Mouse (Mus musculus): ENCODE results near the gene Rhbdl1. TPM values are rescaled to one million over a fixed set of nuclear protein-coding genes. Genes with fewer than 3 reads are reported as not detected.

The Rhbdl1 gene
- polyA plus RNA-seq, 1 experiment from 2014 or later = 1.3 TPM

DNA sequence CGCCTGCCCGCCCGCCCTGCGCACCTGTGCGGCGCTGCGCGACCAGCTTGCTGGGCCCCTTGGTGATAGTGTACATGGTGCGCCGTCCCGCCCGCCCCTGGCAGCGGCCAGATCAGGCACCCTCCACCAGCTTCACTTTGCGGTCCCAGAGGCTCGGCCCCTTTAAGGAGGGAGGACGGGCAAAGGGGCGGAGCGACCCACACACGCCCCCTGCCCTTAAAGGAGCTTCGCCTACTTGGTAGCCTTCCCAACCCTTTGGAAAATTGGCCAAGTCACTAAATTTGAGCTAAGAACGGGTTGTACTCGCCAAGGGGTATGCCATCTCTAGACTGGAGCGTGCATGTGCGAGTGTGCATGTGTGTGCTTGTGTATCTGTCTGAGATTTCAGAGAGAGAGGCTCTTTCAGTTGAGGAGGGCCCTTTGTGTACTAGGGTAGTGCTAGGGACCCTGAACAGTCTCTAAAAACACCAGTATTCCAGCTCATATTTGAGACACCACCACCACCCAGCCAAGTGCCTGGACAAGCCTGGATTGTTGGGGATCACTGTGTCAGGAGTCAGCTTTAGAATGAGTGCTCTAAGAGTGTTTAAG is 31.6 kb upstream of the Rhbdl1 start, which contains the start of gene Mcrip2:
TSS of gene Mcrip2 (minus strand) at position 164 of the 591 bp plus-strand sequence.
- Histone ChIP-seq H3K4me1 (peaks cover 42% of the 10 kb centered on the region), H3K27me3 (ENCODE audit: poor library complexity, severe bottlenecking) (no peaks in the 10 kb centered on the region), H3K36me3 (replicated peaks) (peaks cover 5% of the 10 kb centered on the region; the same call in 1 of the 2 replicates), H3K9me3 (no peaks in the 10 kb centered on the region), H3K27ac (peak within 1 kb of the TSS; percentile 82), H3K4me3 (peak within 1 kb of the TSS; percentile 90)
- peak; percentile 79 for DNase-seq (ENCODE audit: extremely low spot score, low spot score)
- WGBS = under 1% methylated on average over 24 of the region's 24 CpGs

DNA sequence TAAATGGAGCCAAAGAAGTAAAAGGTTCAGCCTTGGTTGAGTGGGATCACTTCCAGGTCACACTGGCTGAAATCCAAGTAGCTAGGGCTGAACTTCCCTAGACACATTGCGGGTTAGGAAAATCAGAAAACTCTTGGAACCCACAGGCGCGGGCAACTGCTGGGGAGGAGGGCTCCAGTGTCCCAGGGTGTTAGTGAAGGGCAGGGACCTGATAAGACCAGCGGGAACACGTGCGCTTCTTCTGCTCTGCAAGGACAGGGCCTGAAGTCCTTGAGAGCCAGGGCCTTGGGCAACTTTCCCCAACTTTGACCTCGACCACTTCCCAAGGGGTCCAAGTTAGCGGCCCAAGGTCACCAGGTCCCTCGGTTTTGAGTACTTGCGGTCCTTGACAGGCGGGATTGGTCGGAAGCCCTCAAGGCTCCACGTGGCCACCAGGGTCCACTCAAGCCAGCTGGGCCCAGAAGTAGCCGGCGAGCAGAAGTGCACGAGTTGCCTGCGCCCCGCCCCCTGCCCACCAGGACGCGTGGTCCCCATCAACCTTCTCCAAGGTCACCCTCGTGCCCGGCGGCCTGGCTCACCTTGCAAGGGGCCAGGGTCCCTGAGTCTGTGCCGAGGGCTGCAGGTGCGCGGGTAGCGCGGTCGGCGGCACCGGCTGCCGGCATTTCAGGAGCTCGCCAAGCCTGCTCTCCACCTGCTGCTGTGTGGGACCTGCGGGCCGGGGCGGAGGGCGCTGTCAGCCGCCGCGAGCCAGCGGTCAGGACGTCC is 30.9 kb upstream of the Rhbdl1 start:
- DNase-seq (ENCODE audit: extremely low spot score, low spot score) = peak; percentile 58
- peak overlapping the region; percentile 90 for H3K4me3 ChIP-seq
- H3K27me3 ChIP-seq (ENCODE audit: poor library complexity, severe bottlenecking) = no peaks in the 10 kb centered on the region
- under 1% methylated on average over 42 of the region's 42 CpGs for WGBS
- peak overlapping the region; percentile 82 for H3K27ac ChIP-seq
- peaks cover 5% of the 10 kb centered on the region; the same call in 1 of the 2 replicates for H3K36me3 ChIP-seq (replicated peaks)
- no peaks in the 10 kb centered on the region for H3K9me3 ChIP-seq
- H3K4me1 ChIP-seq = peaks cover 41% of the 10 kb centered on the region

DNA sequence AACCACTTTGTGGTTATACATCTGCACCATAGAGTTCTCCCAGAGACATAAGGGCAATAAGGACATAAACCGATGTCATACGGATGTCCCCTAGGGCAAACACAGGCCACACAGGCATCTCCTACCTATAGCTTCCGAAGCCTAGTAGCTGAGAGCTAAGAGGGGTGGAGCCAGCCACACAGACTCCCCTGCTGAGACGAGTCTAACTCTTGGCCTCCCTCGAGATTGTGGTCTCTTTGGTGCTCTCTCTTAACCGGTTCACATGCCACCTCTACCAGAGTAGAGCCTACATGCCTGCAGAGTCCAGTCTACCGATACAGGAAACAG is 30.4 kb upstream of the Rhbdl1 start:
- Histone ChIP-seq H3K27ac (peak overlapping the region; percentile 82), H3K36me3 (replicated peaks) (peaks cover 5% of the 10 kb centered on the region; the same call in 1 of the 2 replicates), H3K4me3 (peak overlapping the region; percentile 90), H3K27me3 (ENCODE audit: poor library complexity, severe bottlenecking) (no peaks in the 10 kb centered on the region), H3K9me3 (no peaks in the 10 kb centered on the region), H3K4me1 (peaks cover 41% of the 10 kb centered on the region)
- DNase-seq (ENCODE audit: extremely low spot score, low spot score) = no peak
- 17% methylated on average over 7 of the region's 7 CpGs for WGBS

DNA sequence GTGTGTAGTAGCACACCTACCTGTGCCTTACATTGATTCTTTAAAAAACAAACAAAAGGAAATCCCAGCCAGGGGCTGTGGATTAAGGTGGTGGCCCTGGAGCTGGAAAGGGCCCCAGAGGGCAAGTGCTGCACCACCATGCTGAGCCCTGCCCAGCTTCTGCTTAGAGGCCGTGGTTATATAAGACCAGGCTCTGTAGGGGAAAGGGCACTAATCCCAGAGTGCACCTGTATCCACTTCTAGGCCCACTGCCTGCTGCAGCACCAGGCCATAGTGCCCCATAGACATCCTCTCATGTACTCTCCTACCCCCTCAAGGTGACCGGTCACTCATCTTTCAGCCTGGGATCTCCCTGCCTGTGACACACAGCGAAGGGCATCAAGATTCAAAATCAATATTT is 29.1 kb upstream of the Rhbdl1 start:
- DNase-seq (ENCODE audit: extremely low spot score, low spot score) = no peak
- Histone ChIP-seq H3K4me3 (no peak overlapping the region), H3K9me3 (no peaks in the 10 kb centered on the region), H3K36me3 (replicated peaks) (peaks cover 5% of the 10 kb centered on the region; the same call in 1 of the 2 replicates), H3K27ac (no peak overlapping the region), H3K4me1 (peaks cover 53% of the 10 kb centered on the region), H3K27me3 (ENCODE audit: poor library complexity, severe bottlenecking) (no peaks in the 10 kb centered on the region)
- 91% methylated on average over 3 of the region's 3 CpGs for WGBS

DNA sequence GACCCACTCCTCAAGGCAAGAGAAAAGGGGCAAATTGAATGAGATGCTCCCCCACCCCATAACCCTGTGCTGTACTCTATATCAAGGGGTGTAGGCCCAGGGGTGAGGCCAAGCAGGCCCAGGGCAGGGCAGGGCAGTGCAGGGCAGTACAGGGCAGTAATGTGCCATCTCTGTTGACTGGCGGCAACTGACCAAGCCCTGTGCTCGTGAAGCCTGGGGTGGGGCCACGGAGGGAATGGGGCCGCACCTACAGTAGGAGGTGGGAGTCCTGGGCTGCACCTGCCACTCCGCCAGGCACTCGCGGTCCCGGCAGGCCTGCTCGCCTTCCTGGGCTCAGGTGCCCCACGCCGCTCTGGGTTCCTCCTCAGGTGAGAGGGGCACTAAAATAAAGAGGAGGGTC is 28.2 kb upstream of the Rhbdl1 start:
- WGBS = 91% methylated on average over 11 of the region's 11 CpGs
- Histone ChIP-seq H3K27ac (no peak overlapping the region), H3K9me3 (no peaks in the 10 kb centered on the region), H3K27me3 (ENCODE audit: poor library complexity, severe bottlenecking) (no peaks in the 10 kb centered on the region), H3K4me3 (peak overlapping the region; percentile 10), H3K36me3 (replicated peaks) (peaks cover 5% of the 10 kb centered on the region; the same call in 1 of the 2 replicates), H3K4me1 (peaks cover 62% of the 10 kb centered on the region)
- DNase-seq (ENCODE audit: extremely low spot score, low spot score) = no peak

DNA sequence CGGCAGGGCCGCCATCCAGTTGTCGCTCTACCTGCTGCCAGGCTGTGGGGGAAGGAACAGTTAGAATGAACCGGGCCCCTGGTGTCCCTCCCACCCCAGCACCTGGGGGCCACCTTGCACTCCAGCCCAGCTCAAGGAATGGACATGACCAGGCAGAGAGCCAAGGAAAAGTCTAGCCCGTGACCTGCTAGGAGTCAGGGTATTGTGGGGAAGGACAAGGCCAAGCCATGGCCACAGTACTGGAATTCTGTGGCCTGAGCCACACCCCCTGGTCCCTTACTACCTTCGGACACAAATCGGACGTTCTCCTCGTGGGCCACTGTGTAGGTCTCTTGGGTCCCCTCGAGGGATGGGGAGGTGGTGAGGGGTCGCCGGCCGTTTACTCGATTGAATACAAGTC is 27.2 kb upstream of the Rhbdl1 start:
- no peak overlapping the region for H3K4me3 ChIP-seq
- H3K27me3 ChIP-seq (ENCODE audit: poor library complexity, severe bottlenecking) = no peaks in the 10 kb centered on the region
- no peak for DNase-seq (ENCODE audit: extremely low spot score, low spot score)
- no peak overlapping the region for H3K27ac ChIP-seq
- peaks cover 68% of the 10 kb centered on the region for H3K4me1 ChIP-seq
- H3K36me3 ChIP-seq (replicated peaks) = peaks cover 9% of the 10 kb centered on the region
- H3K9me3 ChIP-seq = no peaks in the 10 kb centered on the region
- 92% methylated on average over 14 of the region's 14 CpGs for WGBS

DNA sequence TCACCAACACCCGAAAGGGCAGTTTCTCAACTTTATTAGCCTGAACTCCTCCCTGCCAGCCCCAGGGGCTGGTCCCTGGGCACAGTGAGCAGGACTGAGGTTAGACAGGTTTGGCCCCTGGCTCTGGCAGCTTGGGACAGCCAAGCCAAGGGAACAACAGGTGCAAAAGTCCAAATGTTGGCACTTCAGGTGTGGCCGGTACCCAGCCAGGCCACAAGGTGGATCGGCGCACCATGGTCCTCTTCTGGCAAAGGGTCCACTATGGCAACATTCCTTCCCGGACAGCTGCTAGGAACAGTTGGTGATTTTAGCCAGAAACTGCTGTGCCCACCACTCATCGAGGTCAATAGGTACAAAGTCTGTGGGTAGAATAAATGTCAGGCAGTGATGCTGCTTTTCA is 26.6 kb upstream of the Rhbdl1 start:
- Histone ChIP-seq H3K4me3 (no peak overlapping the region), H3K36me3 (replicated peaks) (peaks cover 15% of the 10 kb centered on the region), H3K27ac (no peak overlapping the region), H3K4me1 (peaks cover 64% of the 10 kb centered on the region), H3K9me3 (no peaks in the 10 kb centered on the region), H3K27me3 (ENCODE audit: poor library complexity, severe bottlenecking) (no peaks in the 10 kb centered on the region)
- 93% methylated on average over 6 of the region's 6 CpGs for WGBS
- DNase-seq (ENCODE audit: extremely low spot score, low spot score) = no peak

DNA sequence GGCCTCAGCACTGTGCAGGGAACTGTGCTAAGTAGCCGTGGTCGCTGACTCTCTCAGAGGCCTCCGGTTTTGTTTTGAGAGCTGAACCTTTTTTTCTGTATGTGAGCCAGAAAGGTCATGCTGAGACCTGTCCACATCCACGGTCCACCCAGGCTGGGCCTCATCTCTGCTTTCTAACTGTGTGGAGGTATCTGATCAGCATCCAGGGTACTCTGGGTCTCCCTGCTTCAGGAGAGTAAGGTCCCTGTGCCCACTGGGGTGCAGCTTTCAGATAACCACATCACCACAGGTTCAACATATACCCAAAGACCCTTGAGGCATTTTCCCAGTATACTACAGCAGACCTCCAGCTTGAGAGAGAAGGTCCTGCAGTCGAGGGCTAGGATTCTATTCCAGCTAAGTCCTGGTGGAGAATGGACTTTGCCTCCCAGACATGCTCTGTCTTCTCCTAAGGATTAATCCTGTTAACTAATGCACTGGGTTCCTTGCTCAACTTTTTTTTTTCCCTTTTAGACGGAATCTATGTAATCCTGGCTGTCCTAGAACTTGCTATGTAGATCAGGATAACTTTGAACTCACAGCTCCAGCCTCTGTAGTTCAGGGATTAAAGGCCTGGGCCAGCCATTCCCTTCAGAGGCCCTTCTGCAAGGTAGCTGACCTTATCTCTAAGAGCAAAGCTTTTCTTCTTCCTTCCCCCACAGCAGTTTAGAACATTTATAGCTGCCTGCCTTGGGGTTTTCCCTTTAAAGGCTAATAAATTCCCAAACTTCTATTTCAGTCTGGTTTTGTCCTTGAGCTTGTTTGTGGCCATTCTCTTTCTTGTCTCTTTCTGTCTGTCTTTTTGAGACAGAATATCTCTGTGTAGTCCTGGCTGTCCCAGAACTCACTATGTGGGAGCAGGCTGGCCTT is 24.9 kb upstream of the Rhbdl1 start:
- 11% methylated on average over 6 of the region's 6 CpGs for WGBS
- Histone ChIP-seq H3K4me3 (peak overlapping the region; percentile 84), H3K27me3 (ENCODE audit: poor library complexity, severe bottlenecking) (no peaks in the 10 kb centered on the region), H3K27ac (peak overlapping the region; percentile 94), H3K9me3 (no peaks in the 10 kb centered on the region), H3K36me3 (replicated peaks) (peaks cover 30% of the 10 kb centered on the region), H3K4me1 (peaks cover 46% of the 10 kb centered on the region)
- DNase-seq (ENCODE audit: extremely low spot score, low spot score) = no peak

DNA sequence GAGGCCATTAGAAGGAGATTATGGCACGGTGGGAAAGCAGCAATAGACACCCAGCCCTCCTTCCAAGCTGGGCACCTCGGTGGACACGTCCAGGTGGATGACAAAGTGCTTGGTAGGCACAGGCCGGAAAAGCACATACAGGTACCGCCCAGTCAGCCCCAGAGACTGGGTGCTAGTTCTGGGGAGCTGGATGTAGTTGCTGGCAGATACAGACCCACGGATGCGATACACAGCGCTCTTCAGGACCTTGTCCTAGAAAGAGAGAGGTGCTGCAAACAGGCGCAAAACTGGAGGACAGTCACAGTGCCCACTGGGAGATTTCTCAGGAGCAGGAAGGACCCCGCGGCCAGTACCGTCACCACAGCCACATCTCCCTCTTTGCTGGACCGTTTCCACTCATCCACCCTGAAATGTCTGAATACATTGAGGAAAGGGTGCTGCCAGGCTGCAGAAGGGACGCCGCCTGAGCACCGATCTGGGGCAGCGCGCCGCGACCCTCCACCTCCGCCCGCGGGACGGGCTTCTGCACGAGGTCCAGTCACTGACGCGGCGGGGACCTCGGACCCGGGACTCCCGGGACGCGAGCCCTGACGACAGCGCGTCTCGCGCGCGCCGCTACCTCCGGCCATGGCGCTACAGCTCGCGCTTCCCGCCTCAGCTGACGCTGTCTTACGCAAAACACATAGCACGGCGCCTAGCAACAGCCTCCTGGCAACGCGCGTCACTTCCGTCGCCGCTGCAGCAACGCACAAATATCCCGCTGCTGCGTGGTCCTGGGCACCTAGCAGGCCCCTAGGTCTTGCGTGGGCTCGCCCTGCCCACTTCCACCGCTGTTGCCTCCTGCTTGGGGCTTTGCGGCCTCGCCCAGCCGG is 24.0 kb upstream of the Rhbdl1 start, which contains the start of gene Wdr90:
TSS of gene Wdr90 (minus strand) at position 670 of the 872 bp plus-strand sequence.
- peak within 1 kb of the TSS; percentile 84 for H3K4me3 ChIP-seq
- peaks cover 37% of the 10 kb centered on the region for H3K36me3 ChIP-seq (replicated peaks)
- H3K27ac ChIP-seq = peak within 1 kb of the TSS; percentile 94
- WGBS = 3% methylated on average over 65 of the region's 65 CpGs
- peak; percentile 92 for DNase-seq (ENCODE audit: extremely low spot score, low spot score)
- H3K4me1 ChIP-seq = peaks cover 38% of the 10 kb centered on the region
- H3K9me3 ChIP-seq = no peaks in the 10 kb centered on the region
- no peaks in the 10 kb centered on the region for H3K27me3 ChIP-seq (ENCODE audit: poor library complexity, severe bottlenecking)

DNA sequence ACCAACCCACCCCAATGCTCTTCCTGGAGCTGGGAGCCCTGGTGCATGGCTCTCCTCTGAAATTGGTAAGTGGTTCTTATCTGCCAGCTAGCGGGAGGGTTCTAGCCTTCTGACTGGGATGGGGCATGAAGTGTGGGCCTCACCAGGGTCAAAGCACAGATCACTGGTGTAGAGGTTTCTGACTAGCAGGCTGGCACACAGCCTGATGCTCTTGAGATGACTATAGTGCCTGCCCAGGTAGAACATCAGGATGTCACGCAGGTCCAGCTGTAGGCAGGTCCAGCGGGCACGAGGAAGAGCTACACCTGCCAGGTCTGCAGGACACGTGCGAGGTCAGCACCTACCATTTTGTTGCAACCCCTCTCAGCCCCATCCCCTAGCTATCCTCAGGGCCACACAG is 23.1 kb upstream of the Rhbdl1 start:
- Histone ChIP-seq H3K9me3 (no peaks in the 10 kb centered on the region), H3K4me3 (peak overlapping the region; percentile 84), H3K27me3 (ENCODE audit: poor library complexity, severe bottlenecking) (no peaks in the 10 kb centered on the region), H3K4me1 (peaks cover 32% of the 10 kb centered on the region), H3K27ac (peak overlapping the region; percentile 94), H3K36me3 (replicated peaks) (peaks cover 45% of the 10 kb centered on the region)
- no peak for DNase-seq (ENCODE audit: extremely low spot score, low spot score)
- 95% methylated on average over 6 of the region's 6 CpGs for WGBS

DNA sequence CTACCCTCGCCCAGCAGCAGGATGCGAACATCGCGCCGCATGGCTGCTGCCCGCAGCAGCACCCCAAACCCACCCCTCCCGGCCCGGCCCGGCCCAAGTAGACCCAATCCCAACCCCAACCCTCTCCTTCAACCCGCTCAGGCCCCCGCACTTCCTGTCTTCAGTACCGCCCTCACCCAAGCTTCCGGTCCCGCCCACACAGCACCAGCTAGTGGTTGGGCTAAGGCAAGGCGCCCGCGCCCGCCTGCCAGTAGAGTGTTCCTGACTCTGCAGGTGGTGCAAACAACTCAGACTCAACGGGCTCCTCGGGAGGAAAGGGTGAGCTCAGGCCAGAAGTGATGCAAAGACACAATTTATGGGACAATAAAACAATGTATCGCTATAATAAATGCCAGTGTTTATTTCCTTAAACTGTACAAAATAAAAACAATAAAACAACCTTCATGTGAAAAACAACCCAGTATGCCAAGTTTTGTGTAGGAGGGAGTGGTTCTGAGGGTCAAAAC is 7.4 kb upstream of the Rhbdl1 start, which contains the start of gene Rhot2:
TSS of gene Rhot2 (minus strand) at position 456 of the 506 bp plus-strand sequence.
- Histone ChIP-seq H3K36me3 (replicated peaks) (peaks cover 85% of the 10 kb centered on the region), H3K27ac (peak within 1 kb of the TSS; percentile 93), H3K27me3 (ENCODE audit: poor library complexity, severe bottlenecking) (no peaks in the 10 kb centered on the region), H3K4me1 (peaks cover 24% of the 10 kb centered on the region), H3K9me3 (no peaks in the 10 kb centered on the region), H3K4me3 (peak within 1 kb of the TSS; percentile 94)
- WGBS = under 1% methylated on average over 21 of the region's 21 CpGs
- peak; percentile 94 for DNase-seq (ENCODE audit: extremely low spot score, low spot score)
